Mouse (Mus musculus): ENCODE measurements around the gene 1810062G17Rik.
A peak's percentile ranks its signal among the peaks of the same experiment; 100 is the strongest.

The 1810062G17Rik gene

GRCm38 (mm10) chr3:36476261-36477155 is 771 bp downstream of the 1810062G17Rik start:
- DNase-seq (ENCODE audit: low read depth, low spot score): no peak

- no peak for DNase-seq (ENCODE audit: low read depth, low spot score)
Measured at GRCm38 (mm10) chr3:36478776-36479175, 3.0 kb downstream of the 1810062G17Rik start.

DNA sequence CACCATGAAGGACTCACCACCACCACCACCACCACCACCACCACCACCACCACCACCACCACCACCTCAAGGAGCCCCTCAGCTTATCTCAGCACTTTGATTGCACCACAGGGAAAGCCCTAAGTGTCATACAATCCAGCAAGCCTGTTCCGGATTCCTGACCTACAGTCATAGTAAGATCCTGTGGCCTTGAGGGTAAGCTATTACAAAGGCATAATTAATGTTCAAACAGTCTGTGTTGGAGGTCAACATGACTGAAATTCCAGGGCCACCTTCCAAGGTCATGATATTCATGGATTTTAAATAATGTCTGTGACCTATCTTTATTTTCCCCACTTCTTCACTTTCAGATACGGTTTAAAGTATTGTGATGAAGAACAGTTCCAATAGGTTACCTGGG is 4.7 kb downstream of the 1810062G17Rik start:
- no peak for DNase-seq (ENCODE audit: low read depth, low spot score)

DNA sequence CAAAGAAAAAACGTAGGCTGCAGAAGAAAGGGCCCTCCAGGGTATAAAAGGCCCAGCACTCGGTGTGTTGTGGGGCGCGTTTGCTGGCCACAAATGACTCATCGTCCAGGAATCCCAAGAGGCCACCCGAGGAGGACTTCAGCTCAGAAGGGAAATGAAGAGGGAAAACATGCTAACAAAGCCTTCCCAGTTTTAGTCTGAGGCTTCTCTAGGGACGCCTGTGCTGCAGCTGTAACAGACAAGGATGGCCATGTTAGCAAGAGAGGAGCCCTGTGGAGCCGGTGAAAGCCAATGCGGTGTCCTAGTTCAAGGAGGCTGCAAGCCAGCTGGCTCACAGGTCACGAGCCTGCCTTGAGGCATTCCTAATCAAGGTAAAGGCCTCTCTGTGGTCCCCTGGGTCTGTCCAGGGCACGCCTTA is 6.0 kb downstream of the 1810062G17Rik start:
- no peak for DNase-seq (ENCODE audit: low read depth, low spot score)

DNA sequence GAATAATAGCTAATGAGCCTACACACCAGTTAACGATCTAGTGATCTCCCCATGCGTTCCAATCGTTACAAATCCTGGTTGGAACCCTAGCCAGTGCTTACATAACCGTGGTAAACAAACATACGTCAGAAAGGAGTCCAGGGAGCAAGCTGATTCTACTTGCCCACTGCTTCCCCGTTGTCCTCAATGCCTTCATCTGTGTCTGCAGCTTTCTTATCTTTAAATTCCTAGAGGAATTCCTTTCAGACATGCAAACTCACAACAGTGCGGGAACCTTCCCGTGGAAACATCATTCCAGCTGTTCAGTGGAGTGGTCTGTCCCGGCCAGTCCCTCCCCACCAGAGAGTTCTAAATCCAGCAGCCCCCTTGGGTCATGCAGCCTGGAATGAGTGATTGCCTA is 7.2 kb downstream of the 1810062G17Rik start:
- DNase-seq (ENCODE audit: low read depth, low spot score): no peak

DNA sequence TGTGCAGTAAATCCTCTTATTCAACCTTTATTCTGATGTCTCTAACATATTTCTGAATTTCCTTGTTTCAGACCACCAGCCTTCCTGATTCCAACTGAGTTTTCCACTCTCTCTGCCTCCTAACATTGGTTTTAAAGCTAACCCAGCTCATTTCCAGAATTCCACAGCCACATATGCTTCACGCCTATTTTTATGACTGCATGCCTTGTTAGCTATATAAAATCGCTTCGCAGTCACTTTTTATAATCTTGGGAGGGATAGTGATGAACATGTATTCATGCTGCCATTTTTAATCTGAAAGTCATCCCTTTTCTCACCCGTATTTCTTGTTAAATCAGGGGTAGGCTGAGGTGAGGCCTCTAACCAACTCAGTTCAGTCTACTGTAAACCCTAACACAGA is 8.6 kb downstream of the 1810062G17Rik start:
- DNase-seq (ENCODE audit: low read depth, low spot score): no peak

- DNase-seq (ENCODE audit: low read depth, low spot score): no peak
Measured at GRCm38 (mm10) chr3:36486176-36486575, 10.4 kb downstream of the 1810062G17Rik start.

DNA sequence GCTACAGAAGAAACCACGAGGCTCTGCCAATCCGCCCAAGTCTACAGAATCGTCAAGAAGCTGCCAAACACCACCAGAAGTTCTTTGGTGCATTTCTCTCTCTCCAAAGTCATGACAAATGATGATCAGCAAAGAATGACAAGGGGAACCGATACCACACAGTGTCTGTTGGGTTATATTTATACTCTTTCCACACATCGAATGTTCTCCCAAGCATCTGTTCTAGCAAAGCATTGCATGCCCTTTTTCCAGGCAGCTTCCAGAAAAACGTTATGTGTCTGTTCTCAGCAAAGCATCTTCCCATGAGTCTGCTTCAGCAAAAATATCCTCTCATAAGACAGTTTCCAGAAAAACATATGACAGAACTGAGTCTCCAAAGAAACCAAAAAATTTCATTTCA is 11.1 kb downstream of the 1810062G17Rik start:
- no peak for DNase-seq (ENCODE audit: low read depth, low spot score)

GRCm38 (mm10) chr3:36488367-36488766 is 12.6 kb downstream of the 1810062G17Rik start:
- DNase-seq (ENCODE audit: low read depth, low spot score): no peak

- DNase-seq (ENCODE audit: low read depth, low spot score): no peak
Measured at GRCm38 (mm10) chr3:36488899-36489589, 13.3 kb downstream of the 1810062G17Rik start.

GRCm38 (mm10) chr3:36489590-36489910 is 13.8 kb downstream of the 1810062G17Rik start:
- no peak for DNase-seq (ENCODE audit: low read depth, low spot score)

DNA sequence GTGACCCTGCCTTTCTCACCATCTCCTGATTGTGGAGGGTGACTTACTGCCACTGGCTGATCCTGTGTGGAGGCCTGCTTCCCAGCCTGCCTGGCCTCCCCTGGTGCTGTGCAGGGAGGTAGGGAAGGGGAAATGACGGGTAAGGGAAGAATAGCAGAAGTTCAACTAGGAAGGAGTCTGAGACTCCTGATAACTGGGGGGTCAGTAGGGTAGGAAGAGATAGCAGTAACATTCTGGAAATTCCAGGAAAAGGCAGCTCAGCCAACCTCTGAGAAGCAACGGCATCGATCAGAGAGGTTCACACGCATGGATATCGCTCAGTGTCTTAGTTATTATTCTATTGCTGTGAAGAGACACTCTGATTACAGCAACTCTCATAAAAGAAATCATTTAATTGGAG is 15.8 kb downstream of the 1810062G17Rik start:
- no peak for DNase-seq (ENCODE audit: low read depth, low spot score)

DNA sequence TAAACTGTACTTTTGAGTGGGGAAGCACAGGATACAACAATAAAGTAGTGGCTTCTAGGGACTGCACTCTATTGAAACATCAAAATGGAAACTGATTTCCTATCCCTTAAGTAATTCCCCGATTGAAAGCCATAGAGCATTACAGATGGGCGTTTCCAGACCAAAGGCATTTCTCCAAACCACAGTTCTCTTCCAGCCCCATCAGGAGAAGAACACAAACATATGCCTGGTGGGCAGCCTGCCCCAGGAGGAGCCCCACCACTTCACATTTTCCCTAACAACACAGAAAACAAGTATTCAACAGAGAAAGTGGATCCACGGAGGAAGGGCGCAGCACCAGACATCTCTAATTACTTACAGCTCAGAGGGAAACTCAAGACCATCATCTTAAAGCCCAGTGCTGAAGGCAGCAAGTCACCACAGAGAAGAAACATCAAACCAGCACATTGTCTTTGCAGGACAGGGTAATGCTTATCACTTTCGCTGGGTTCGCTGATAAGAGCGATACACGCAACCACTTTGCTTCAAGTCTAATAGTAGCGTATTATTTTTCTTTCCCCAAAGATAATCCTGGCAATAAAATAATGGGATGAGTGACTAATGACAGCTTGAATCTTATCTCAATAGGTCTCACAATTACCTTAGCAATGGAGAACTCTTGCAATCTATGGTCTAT is 17.1 kb downstream of the 1810062G17Rik start:
- no peak for DNase-seq (ENCODE audit: low read depth, low spot score)

GRCm38 (mm10) chr3:36493641-36494283 is 18.0 kb downstream of the 1810062G17Rik start:
- DNase-seq (ENCODE audit: low read depth, low spot score): no peak

- DNase-seq (ENCODE audit: low read depth, low spot score): no peak
Measured at GRCm38 (mm10) chr3:36494613-36495012, 18.9 kb downstream of the 1810062G17Rik start.

DNA sequence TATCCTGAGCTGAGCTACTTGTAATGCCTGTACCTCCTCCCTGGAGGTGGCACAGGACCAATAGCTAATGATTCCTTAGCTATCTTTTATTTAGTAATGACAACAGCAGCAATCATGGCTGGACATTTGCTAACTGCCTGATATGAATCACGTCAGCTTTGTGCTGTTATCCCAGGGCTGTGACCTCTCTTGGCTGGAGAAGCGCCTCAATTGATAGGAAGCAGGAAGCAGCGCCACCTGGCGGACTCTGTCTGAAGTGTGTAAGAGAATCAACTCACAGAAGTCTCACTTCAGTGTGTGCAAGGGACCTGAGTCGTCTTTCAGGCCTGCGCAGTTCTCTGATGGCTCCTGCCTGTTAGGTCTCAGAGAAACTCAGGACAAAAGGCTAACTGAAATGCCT is 19.7 kb downstream of the 1810062G17Rik start:
- DNase-seq (ENCODE audit: low read depth, low spot score): peak; percentile 61

- DNase-seq (ENCODE audit: low read depth, low spot score): no peak
Measured at GRCm38 (mm10) chr3:36496273-36496672, 20.5 kb downstream of the 1810062G17Rik start.

DNA sequence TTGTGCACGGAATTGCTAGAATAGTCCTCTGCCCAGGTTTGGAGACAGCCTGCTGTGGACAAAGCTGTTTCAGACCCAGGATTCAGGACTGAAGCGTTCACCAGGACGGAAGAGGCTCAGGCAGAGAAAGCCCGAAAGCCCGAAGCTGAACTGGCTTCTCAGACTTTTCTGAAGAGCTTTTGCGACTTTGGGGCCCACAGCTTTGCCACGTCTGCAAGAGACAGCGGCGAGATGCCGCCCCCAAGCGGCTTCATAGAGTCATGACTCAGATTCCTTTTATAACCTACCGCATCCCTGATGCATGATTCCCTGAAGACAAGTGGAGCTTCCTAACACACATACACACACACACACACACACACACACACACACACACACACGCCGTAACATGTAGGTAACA is 21.0 kb downstream of the 1810062G17Rik start:
- DNase-seq (ENCODE audit: low read depth, low spot score): no peak

DNA sequence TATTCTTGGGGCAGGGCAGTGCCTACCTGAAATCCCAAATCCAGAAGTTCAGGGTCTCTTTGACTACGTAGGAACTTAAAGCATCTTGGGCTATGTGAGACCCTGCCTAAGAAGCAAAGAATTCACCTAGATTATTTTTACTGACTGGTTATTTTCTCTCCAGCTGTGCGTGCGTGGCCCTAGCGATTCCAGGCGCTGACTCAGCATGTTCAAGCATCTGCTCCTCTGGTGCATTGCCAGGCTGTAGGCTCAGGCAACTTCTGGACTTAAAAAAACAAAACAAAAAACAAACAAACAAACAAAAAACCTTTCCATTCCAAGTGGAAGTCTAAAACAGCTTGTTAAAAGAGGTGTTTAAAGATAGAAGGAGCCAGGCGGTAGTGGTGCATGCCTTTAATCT is 22.5 kb downstream of the 1810062G17Rik start:
- no peak for DNase-seq (ENCODE audit: low read depth, low spot score)

GRCm38 (mm10) chr3:36499418-36499817 is 23.7 kb downstream of the 1810062G17Rik start:
- DNase-seq (ENCODE audit: low read depth, low spot score): no peak

- DNase-seq (ENCODE audit: low read depth, low spot score): no peak
Measured at GRCm38 (mm10) chr3:36500976-36501375, 25.2 kb downstream of the 1810062G17Rik start.

DNA sequence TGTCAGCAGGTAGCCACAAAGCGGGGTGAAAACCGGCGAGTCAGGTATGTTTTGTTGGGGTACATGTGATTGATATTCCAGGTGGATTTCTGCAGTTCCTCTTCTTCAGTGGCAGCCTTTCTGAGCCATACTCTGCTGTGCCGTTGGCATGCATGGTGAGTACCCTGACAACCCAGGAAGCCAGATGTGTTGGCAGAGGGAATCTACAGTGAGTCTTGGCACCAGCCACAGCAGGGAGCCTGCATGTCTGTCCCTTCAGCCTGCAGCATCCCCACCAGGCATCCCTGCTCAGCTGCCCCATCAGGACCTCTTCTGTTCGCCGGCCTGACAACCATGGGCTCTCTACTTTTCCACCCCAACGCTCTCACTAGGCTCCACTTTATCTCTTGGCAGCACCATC is 25.8 kb downstream of the 1810062G17Rik start:
- DNase-seq (ENCODE audit: low read depth, low spot score): no peak

Measured in retina, adult 2 months (tissue).